Mouse (Mus musculus) intestine, postnatal 0 days (tissue): Measurements from ENCODE around the gene Sh3bp4. TPM values are rescaled to one million over a fixed set of nuclear protein-coding genes. Genes with fewer than 3 reads are reported as not detected.

Experiments used
- ATAC-seq: fragments of 200-750 bp; cut with Nextera tagmentation; 2 replicates; pipeline ENCODE4 v1.8.0; 2017; ENCODE audit warnings: mild to moderate bottlenecking, moderate TSS enrichment, moderate library complexity
- H3K27ac ChIP-seq: fragments of 300-500 bp; sonication (generic); 2 replicates; pipeline ENCODE4 v1.5.1; 2014; ENCODE audit warnings: mild to moderate bottlenecking, low read depth, low read length, moderate library complexity
- H3K27me3 ChIP-seq: fragments of 300-500 bp; sonication (generic); replicated peaks from 2 replicates; pipeline ENCODE4 v1.6.1; 2014; ENCODE audit warnings: low read length, mixed read lengths; ENCODE audit not compliant: control insufficient read depth, insufficient read depth
- H3K36me3 ChIP-seq: fragments of 300-500 bp; sonication (generic); 2 replicates; pipeline ENCODE4 v1.6.1; 2014; ENCODE audit warnings: mild to moderate bottlenecking, moderate library complexity; ENCODE audit not compliant: control insufficient read depth, insufficient read depth
- H3K4me1 ChIP-seq: fragments of 300-500 bp; sonication (generic); replicated peaks from 2 replicates; pipeline ENCODE4 v1.6.1; 2014; ENCODE audit warnings: antibody characterized with exemption, low read length, mixed read lengths; ENCODE audit not compliant: control insufficient read depth, insufficient read depth
- H3K4me2 ChIP-seq: fragments of 300-500 bp; sonication (generic); replicated peaks from 2 replicates; pipeline ENCODE4 v1.6.1; 2014; ENCODE audit warnings: low read depth, mild to moderate bottlenecking, moderate library complexity
- H3K4me3 ChIP-seq: fragments of 300-500 bp; sonication (generic); 2 replicates; pipeline ENCODE4 v1.5.1; 2014; ENCODE audit warnings: low read depth, low read length
- H3K9ac ChIP-seq: fragments of 300-500 bp; sonication (generic); 2 replicates; pipeline ENCODE4 v1.6.1; 2014; ENCODE audit warnings: mild to moderate bottlenecking, low read depth, low read length
- H3K9me3 ChIP-seq: fragments of 300-500 bp; sonication (generic); 2 replicates; pipeline ENCODE4 v1.6.1; 2016; ENCODE audit warnings: mixed run types; ENCODE audit not compliant: control insufficient read depth
- CTCF ChIP-seq: sonication (generic); IDR thresholded peaks from 2 replicates; pipeline ENCODE4 v1.5.1; 2016; ENCODE audit warnings: low read depth, mild to moderate bottlenecking, control low read depth, antibody characterized with exemption, moderate library complexity
- WGBS: fragments of 180-500 bp; shearing (Covaris S2); extraction: QIAGEN DNeasy Blood & Tissue Kit; methylation state at CpG from one replicate; pipeline ENCODE4 v1.1.7; 2014; 5-methylcytosine and 5-hydroxymethylcytosine counted together
- polyA plus RNA-seq: library from polyadenylated mRNA; unstranded; fragments of >200 nt; fragmentation: Nextera tagmentation; extraction: Ambion mirVana; gene quantifications from 2 replicates; pipeline ENCODE4 v1.2.1, GENCODE M21; 2015

Gene Sh3bp4
- polyA plus RNA-seq, 1 experiment from 2014 or later, result 6.1 TPM

DNA sequence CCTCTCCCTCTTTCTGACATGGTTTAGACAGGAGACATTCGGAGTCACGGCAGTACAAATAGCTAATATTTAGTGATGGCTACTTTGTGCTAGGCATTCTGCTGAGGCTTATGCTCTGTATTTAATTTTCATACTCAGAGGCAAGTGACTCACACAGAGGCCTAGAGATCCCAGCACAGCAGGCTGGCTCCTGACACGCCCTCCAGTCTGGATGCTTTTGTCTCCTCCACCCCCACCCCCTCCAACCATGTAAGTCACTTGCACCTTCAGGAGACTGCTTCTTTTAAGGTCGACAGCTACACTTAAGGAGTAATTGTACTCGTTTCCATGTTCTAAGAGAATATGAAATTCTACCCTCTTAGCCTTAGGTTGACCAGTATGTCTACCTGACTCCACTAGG, 1.4 kb upstream of the Sh3bp4 start:
- Histone ChIP-seq H3K9ac (no peak overlapping the region), H3K27ac (no peak overlapping the region), H3K4me3 (no peak overlapping the region), H3K9me3 (no peaks in the 10 kb centered on the region), H3K36me3 (no peaks in the 10 kb centered on the region), H3K4me1 (no peaks in the 10 kb centered on the region), H3K27me3 (no peaks in the 10 kb centered on the region), H3K4me2 (peak overlapping the region; percentile 95; the same call in 1 of the 2 replicates)
- 77% methylated on average over 5 of the region's 5 CpGs for WGBS
- ATAC-seq, result no peak
- no peak for TF ChIP-seq CTCF

DNA sequence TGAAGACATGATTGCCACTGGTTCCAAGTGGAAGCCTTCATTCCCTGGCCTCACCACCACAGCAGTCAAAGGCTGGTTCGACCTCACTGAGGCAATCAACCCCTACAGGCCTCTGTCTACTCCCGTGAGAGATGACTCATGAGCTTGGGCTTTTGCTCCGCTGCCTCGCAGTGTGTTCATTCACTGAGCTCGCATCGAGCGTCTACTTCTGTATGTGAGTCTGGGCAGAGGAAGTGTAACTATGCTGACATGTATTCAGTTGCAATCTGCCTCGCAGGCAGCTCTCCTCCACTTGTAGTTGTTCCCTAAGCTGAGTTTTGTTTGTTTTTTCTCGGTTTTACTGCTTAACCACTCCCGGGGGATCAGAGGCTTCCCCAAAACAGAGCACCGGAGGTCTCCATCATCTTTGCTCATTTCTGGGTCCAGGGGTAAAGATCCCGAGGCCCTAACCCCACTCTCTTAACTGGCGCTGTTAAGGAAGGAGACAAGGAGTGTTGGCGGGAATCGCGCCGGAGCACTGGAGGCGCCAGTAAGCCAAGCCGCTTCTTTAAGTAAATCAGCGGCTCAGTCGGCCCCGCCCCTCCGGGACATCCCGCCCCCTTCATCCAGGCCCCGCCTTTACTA, 624 bp upstream of the Sh3bp4 start:
- peak; percentile 64 for ATAC-seq
- H3K4me2 ChIP-seq, result peak overlapping the region; percentile 95
- peak; percentile 4 for TF ChIP-seq CTCF
- peak overlapping the region; percentile 89 for H3K4me3 ChIP-seq
- no peaks in the 10 kb centered on the region for H3K4me1 ChIP-seq
- H3K9ac ChIP-seq, result peak overlapping the region; percentile 23
- H3K9me3 ChIP-seq, result no peaks in the 10 kb centered on the region
- no peaks in the 10 kb centered on the region for H3K27me3 ChIP-seq
- under 1% methylated on average over 25 of the region's 25 CpGs for WGBS
- peak overlapping the region; percentile 81 for H3K27ac ChIP-seq
- H3K36me3 ChIP-seq, result no peaks in the 10 kb centered on the region

DNA sequence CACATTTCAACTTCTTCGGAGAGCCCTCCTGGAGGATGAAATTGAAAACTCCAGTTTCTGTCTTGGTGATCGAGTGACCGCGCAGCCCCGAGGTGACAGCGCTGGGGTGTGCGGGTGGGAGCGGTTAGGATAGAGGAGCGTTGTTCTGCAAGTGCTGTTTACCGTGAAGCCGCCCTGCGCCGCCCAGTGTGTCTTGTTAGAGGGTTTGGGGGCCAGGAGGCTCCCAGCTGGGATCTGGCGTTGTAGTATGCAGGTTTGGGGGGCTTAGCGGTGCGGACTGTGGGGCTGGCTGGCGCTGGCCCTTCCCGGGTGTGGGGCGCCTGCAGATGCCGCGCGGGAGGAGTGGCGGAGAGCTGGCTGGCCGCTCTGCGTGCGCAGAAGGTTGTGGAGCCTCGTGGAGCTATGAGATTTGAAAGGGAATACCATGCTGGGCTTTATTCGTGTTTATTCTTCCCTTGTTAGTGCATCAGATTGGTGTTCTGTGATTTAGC, 701 bp downstream of the Sh3bp4 start:
- no peaks in the 10 kb centered on the region for H3K36me3 ChIP-seq
- no peak for TF ChIP-seq CTCF
- no peaks in the 10 kb centered on the region for H3K27me3 ChIP-seq
- H3K9me3 ChIP-seq, result no peaks in the 10 kb centered on the region
- H3K4me2 ChIP-seq, result peak overlapping the region; percentile 95
- peaks cover 4% of the 10 kb centered on the region for H3K4me1 ChIP-seq
- H3K4me3 ChIP-seq, result peak overlapping the region; percentile 89
- peak overlapping the region; percentile 81 for H3K9ac ChIP-seq
- H3K27ac ChIP-seq, result peak overlapping the region; percentile 81
- no peak for ATAC-seq
- WGBS, result under 1% methylated on average over 28 of the region's 28 CpGs

DNA sequence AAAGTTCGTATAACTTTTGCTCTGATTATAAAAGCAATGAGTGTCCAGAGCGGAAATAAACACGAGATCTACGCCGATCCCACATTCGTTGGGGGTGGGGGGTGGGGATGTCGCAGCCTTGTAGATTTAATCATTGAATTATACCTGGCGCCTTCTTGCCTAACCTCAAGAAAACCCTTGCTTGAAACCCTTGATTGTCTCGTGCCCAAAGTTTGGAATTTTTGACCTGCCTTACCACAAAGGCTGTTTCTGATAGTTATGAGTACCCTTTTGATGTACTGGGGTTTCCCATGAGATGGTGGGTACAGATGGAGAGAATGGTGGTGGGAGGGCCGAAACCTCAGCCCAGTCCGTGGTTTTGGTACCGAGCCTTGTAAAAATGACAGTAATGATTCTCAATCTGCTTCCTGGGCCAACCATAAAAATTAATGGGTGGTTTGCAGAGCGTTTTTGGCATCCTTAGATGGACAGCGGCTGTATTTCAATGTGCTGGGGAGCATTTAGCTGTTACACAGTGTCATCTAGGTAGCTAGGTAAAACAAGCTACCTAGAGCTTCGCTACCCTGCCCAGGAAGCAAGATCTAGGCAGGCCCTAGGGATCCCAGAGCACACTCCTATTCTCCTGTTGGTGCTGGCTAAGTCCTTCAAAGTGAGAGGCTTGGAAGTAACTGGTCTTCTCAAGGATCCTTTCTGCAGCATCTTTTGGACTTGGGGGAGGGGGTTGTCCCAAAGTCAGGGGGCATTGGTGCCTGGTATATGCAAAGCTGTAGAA, 1.3 kb downstream of the Sh3bp4 start:
- Histone ChIP-seq H3K9me3 (no peaks in the 10 kb centered on the region), H3K36me3 (no peaks in the 10 kb centered on the region), H3K4me3 (peak overlapping the region; percentile 89), H3K27ac (no peak overlapping the region), H3K4me2 (peak overlapping the region; percentile 95), H3K27me3 (no peaks in the 10 kb centered on the region), H3K9ac (peak overlapping the region; percentile 81), H3K4me1 (peaks cover 4% of the 10 kb centered on the region)
- TF ChIP-seq CTCF, result no peak
- ATAC-seq, result no peak
- WGBS, result 15% methylated on average over 15 of the region's 15 CpGs

DNA sequence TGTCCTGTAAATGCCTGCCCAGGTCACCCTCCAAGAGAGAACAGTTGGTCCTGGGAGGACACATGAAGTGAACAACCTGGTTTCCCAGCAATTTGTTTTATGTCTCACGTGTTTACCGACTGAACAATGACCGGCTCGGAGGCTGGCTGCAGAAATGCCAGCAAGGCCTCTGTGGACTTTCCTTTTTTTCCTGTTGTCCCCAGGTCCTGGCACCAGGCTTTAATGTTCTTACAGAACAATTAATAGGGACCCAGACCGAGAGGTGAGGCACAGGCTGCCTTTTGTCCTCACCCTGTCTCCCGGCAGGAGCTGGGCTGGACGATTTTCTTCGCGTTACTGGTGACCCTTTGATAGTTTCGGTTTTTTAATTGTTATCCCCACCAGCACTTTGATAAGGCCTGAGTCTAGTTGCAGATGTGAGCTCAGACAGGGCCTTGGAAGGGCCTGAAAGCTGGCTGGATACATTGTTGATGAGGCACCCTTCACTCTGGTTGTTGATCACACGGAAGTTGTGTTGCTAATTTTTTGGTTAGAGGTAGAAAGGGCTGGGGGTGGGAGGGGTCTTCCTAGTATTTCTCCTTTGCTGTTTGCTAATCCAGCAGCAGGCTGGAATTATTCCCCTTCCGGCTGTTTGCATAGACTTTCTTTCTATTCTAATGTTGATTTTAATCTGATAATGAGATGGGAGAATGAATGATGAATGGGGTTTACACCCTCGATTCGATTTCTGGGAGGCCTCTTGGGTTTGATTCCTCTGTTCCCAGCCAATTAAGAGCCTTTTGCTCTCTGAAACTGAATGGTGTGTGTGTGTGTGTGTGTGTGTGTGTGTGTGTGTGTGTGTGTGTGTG, 2.2 kb downstream of the Sh3bp4 start:
- peaks cover 4% of the 10 kb centered on the region for H3K4me1 ChIP-seq

More for the DNA sequence above, 2.2 kb downstream of the Sh3bp4 start:
- Histone ChIP-seq H3K36me3 (no peaks in the 10 kb centered on the region), H3K4me2 (peak overlapping the region; percentile 95), H3K4me3 (peak overlapping the region; percentile 89), H3K27ac (no peak overlapping the region), H3K9me3 (no peaks in the 10 kb centered on the region), H3K27me3 (no peaks in the 10 kb centered on the region), H3K9ac (no peak overlapping the region)
- ATAC-seq, result no peak
- TF ChIP-seq CTCF, result no peak
- WGBS, result 19% methylated on average over 14 of the region's 14 CpGs
